Mouse (Mus musculus): ENCODE results near the gene Smyd5. TPM values are rescaled to one million over a fixed set of nuclear protein-coding genes. Genes with fewer than 3 reads are reported as not detected.

Smyd5 gene
- polyA plus RNA-seq (2015; fragmentation: Nextera tagmentation; extraction: Ambion mirVana) = 69.0 and 79.1 TPM in 2 replicates

GRCm38 (mm10) chr6:85431842-85432431, at the start of gene Smyd5:
Gene Smyd5, plus strand, starts transcription at chr6:85431989.
- peaks cover 18% of the 10 kb centered on the region for H3K4me1 ChIP-seq (replicated peaks)
- H3K4me2 ChIP-seq = peak within 1 kb of the TSS; percentile 87
- H3K36me3 ChIP-seq = no peaks in the 10 kb centered on the region
- peak; percentile 84 for ATAC-seq (ENCODE audit: low FRiP score, low read depth)
- peak within 1 kb of the TSS; percentile 96 for H3K4me3 ChIP-seq
- under 1% methylated on average over 39 of the region's 39 CpGs for WGBS
- no peaks in the 10 kb centered on the region for H3K27me3 ChIP-seq
- H3K27ac ChIP-seq (replicated peaks) = no peak within 1 kb of the TSS
- H3K9me3 ChIP-seq = no peaks in the 10 kb centered on the region
- H3K9ac ChIP-seq = peak within 1 kb of the TSS; percentile 68

DNA sequence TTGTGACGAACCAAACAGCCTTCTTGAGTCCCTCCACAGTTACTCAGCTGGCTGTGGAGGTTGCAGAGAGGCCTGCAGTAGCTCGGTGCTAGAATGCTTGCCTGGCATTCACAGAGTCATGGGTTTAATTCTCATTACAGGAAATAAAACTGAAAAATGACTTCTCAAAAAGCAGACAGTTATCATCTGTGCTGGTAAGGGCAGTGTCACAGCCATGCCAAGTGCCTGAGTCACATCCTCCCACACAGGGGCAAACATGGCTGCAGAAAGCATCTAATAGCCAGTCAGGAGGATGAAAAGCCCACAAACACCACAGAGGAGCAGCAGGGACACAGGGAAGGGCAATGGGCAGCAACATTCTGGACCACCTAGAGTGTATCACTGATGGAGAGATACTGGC, 49.0 kb upstream of the Smyd5 start:
- 82% methylated on average over 2 of the region's 2 CpGs for WGBS
- H3K27ac ChIP-seq (replicated peaks) = no peak overlapping the region
- H3K27me3 ChIP-seq = no peaks in the 10 kb centered on the region
- H3K4me1 ChIP-seq (replicated peaks) = 0 out of 2 replicates have a peak, but pooled peaks cover 6% of the 10 kb centered on the region
- H3K36me3 ChIP-seq = no peaks in the 10 kb centered on the region
- no peak overlapping the region for H3K4me3 ChIP-seq
- no peak overlapping the region for H3K4me2 ChIP-seq
- ATAC-seq (ENCODE audit: low FRiP score, low read depth) = no peak
- no peak overlapping the region for H3K9ac ChIP-seq
- H3K9me3 ChIP-seq = no peaks in the 10 kb centered on the region

DNA sequence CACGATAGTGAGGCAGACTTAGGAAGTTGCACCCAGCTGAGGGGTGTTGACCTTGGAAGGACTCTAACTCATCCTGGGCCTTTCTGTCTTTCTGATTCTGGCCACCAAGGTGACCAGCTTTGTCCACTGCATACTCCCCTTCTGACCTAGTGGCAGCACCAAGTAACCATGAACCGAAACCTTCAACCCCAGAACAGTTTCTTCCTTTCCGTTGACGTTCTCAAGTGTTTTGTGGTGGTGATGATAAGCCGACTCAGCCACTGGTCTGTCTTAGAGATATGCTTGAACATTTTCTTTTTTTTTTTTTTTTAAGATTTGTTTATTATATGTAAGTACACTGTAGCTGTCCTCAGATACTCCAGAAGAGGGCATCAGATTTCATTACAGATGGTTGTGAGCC, 43.2 kb upstream of the Smyd5 start:
- Histone ChIP-seq H3K4me2 (no peak overlapping the region), H3K4me3 (no peak overlapping the region), H3K4me1 (replicated peaks) (no peaks in the 10 kb centered on the region), H3K9me3 (no peaks in the 10 kb centered on the region), H3K27ac (replicated peaks) (no peak overlapping the region), H3K36me3 (no peaks in the 10 kb centered on the region), H3K9ac (no peak overlapping the region), H3K27me3 (no peaks in the 10 kb centered on the region)
- WGBS = 78% methylated on average over 5 of the region's 5 CpGs
- no peak for ATAC-seq (ENCODE audit: low FRiP score, low read depth)

DNA sequence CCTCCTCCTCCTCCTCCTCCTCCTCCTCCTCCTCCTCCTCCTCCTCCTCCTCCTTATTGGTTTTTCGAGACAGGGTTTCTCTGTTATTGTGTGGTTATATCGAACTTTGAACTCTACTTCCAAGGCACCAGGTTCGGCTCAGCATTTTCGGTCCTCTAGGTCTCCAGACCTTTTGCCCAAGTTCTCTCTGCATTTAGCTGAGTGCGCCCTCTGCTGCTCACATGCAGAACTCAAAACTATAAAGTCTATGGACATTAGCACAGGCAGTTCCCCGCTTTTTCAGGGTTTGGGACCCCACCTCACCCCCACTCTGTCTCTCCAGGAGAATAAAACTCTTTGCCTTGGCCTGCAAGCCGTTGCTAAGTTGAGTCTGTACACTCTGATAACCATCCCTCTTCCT, 40.0 kb upstream of the Smyd5 start:
- no peaks in the 10 kb centered on the region for H3K9me3 ChIP-seq
- H3K9ac ChIP-seq = no peak overlapping the region
- no peak for ATAC-seq (ENCODE audit: low FRiP score, low read depth)
- H3K27me3 ChIP-seq = no peaks in the 10 kb centered on the region
- 17% methylated on average over 5 of the region's 7 CpGs for WGBS
- H3K4me3 ChIP-seq = no peak overlapping the region
- no peaks in the 10 kb centered on the region for H3K4me1 ChIP-seq (replicated peaks)
- H3K27ac ChIP-seq (replicated peaks) = no peak overlapping the region
- no peaks in the 10 kb centered on the region for H3K36me3 ChIP-seq
- H3K4me2 ChIP-seq = no peak overlapping the region

DNA sequence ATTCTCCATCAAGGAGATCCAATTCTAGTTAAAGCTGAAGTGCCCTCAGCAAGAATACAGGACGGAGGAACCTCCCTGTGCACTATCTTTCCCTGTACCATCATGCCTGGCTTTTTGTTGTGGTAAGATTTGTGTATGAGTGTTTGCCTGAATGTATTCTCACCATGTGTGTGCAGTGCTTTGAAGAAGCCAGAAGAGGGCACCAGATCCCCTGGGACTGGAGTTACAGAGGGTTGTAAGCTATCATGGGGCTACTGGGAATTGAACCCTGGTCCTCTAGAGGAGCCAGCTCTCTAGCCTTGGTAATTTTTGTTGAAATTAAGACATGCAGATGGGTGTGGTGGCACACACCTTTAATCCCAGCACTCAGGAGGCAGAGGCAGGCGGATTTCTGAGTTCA, 36.4 kb upstream of the Smyd5 start:
- H3K4me1 ChIP-seq (replicated peaks) = no peaks in the 10 kb centered on the region
- no peak for ATAC-seq (ENCODE audit: low FRiP score, low read depth)
- H3K4me3 ChIP-seq = no peak overlapping the region
- no peaks in the 10 kb centered on the region for H3K9me3 ChIP-seq
- H3K27me3 ChIP-seq = no peaks in the 10 kb centered on the region
- 84% methylated on average over 2 of the region's 2 CpGs for WGBS
- no peaks in the 10 kb centered on the region for H3K36me3 ChIP-seq
- H3K4me2 ChIP-seq = no peak overlapping the region
- H3K9ac ChIP-seq = no peak overlapping the region
- H3K27ac ChIP-seq (replicated peaks) = no peak overlapping the region

DNA sequence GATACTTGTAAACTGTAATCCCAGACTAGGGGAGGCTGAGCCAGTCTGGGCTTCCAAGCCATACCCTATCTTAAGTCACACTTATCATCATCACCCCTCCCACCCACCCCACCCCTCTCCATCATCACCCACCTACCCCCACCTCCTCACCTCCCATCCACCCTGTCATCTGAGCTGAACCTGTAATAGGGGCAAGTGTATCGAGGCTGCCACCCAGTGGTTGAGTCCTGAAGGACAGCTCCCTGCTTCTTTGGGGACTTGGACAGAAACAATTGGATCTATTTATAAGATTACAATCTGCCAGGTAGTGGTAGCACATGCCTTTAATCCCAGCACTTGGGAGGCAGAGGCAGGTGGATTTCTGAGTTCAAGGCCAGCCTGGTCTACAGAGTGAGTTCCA, 34.6 kb upstream of the Smyd5 start:
- no peak for ATAC-seq (ENCODE audit: low FRiP score, low read depth)
- WGBS = 27% methylated on average over 1 of the region's 1 CpGs
- Histone ChIP-seq H3K9ac (no peak overlapping the region), H3K4me3 (no peak overlapping the region), H3K4me1 (replicated peaks) (no peaks in the 10 kb centered on the region), H3K27me3 (no peaks in the 10 kb centered on the region), H3K4me2 (no peak overlapping the region), H3K36me3 (no peaks in the 10 kb centered on the region), H3K9me3 (no peaks in the 10 kb centered on the region), H3K27ac (replicated peaks) (no peak overlapping the region)

- H3K4me2 ChIP-seq = no peak overlapping the region
- H3K27ac ChIP-seq (replicated peaks) = no peak overlapping the region
- no peaks in the 10 kb centered on the region for H3K36me3 ChIP-seq
- 38% methylated on average over 5 of the region's 5 CpGs for WGBS
- no peak for ATAC-seq (ENCODE audit: low FRiP score, low read depth)
- no peak overlapping the region for H3K9ac ChIP-seq
- H3K9me3 ChIP-seq = no peaks in the 10 kb centered on the region
- no peaks in the 10 kb centered on the region for H3K4me1 ChIP-seq (replicated peaks)
- no peaks in the 10 kb centered on the region for H3K27me3 ChIP-seq
- no peak overlapping the region for H3K4me3 ChIP-seq
Observed at GRCm38 (mm10) chr6:85399715-85400114, 32.1 kb upstream of the Smyd5 start.

GRCm38 (mm10) chr6:85402613-85403012, 29.2 kb upstream of the Smyd5 start:
- no peak for ATAC-seq (ENCODE audit: low FRiP score, low read depth)
- no peak overlapping the region for H3K4me3 ChIP-seq
- H3K9ac ChIP-seq = no peak overlapping the region

GRCm38 (mm10) chr6:85403039-85403438, 28.8 kb upstream of the Smyd5 start:
- no peak for ATAC-seq (ENCODE audit: low FRiP score, low read depth)
- peak overlapping the region; percentile 47; the same call in 1 of the 2 replicates for H3K27ac ChIP-seq (replicated peaks)

More at GRCm38 (mm10) chr6:85402613-85403012, 29.2 kb upstream of the Smyd5 start:
- peaks cover 8% of the 10 kb centered on the region; the same call in 1 of the 2 replicates for H3K27me3 ChIP-seq
- H3K4me2 ChIP-seq = no peak overlapping the region
- 48% methylated on average over 2 of the region's 2 CpGs for WGBS
- H3K4me1 ChIP-seq (replicated peaks) = no peaks in the 10 kb centered on the region
- no peaks in the 10 kb centered on the region for H3K9me3 ChIP-seq
- H3K27ac ChIP-seq (replicated peaks) = peak overlapping the region; percentile 47; the same call in 1 of the 2 replicates
- no peaks in the 10 kb centered on the region for H3K36me3 ChIP-seq

GRCm38 (mm10) chr6:85409003-85409402, 22.8 kb upstream of the Smyd5 start:
- ATAC-seq (ENCODE audit: low FRiP score, low read depth) = no peak
- Histone ChIP-seq H3K4me1 (replicated peaks) (peaks cover 6% of the 10 kb centered on the region), H3K4me3 (peak overlapping the region; percentile 32), H3K27ac (replicated peaks) (no peak overlapping the region), H3K9ac (peak overlapping the region; percentile 21; the same call in 1 of the 2 replicates), H3K27me3 (peaks cover 38% of the 10 kb centered on the region), H3K4me2 (peak overlapping the region; percentile 60), H3K36me3 (no peaks in the 10 kb centered on the region), H3K9me3 (no peaks in the 10 kb centered on the region)
- 2% methylated on average over 31 of the region's 31 CpGs for WGBS

More at GRCm38 (mm10) chr6:85403039-85403438, 28.8 kb upstream of the Smyd5 start:
- H3K27me3 ChIP-seq = peaks cover 12% of the 10 kb centered on the region
- 63% methylated on average over 10 of the region's 10 CpGs for WGBS
- H3K9me3 ChIP-seq = no peaks in the 10 kb centered on the region
- H3K4me1 ChIP-seq (replicated peaks) = no peaks in the 10 kb centered on the region
- no peak overlapping the region for H3K9ac ChIP-seq
- H3K4me2 ChIP-seq = no peak overlapping the region
- no peaks in the 10 kb centered on the region for H3K36me3 ChIP-seq
- H3K4me3 ChIP-seq = no peak overlapping the region

DNA sequence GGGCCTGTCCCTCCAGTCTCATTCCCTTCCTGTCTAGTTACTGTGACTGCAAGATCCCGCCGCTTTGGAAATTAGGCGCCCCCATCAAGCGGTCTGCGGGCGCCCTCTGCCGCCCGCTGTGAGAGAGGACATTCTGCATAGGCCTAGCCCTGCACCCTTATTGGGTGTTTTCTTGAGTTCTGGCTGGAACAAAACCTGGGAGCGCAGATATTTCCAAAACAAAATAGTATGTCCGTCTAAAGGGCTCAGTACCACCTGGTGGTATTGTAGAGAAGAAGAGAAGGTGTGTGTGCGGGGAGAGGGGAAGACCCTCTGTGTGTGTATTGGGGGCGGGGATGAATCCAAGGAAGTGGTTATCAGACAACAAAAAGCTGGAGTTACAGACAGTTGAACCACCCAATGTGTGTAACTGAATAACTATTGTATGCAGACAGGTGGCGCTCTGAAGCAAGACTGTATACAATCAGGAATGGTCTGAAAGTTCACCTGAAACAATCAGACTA, 21.0 kb upstream of the Smyd5 start:
- Histone ChIP-seq H3K27ac (replicated peaks) (no peak overlapping the region), H3K4me1 (replicated peaks) (peaks cover 6% of the 10 kb centered on the region), H3K4me3 (no peak overlapping the region), H3K27me3 (peaks cover 38% of the 10 kb centered on the region), H3K9ac (0 out of 2 replicates have a peak overlapping the region, but pooled peaks have one; percentile 19), H3K9me3 (no peaks in the 10 kb centered on the region), H3K36me3 (no peaks in the 10 kb centered on the region), H3K4me2 (0 out of 2 replicates have a peak overlapping the region, but pooled peaks have one; percentile 23)
- WGBS = 11% methylated on average over 13 of the region's 13 CpGs
- ATAC-seq (ENCODE audit: low FRiP score, low read depth) = peak; percentile 88

- no peak overlapping the region for H3K9ac ChIP-seq
- no peaks in the 10 kb centered on the region for H3K27me3 ChIP-seq
- H3K4me2 ChIP-seq = no peak overlapping the region
- H3K9me3 ChIP-seq = no peaks in the 10 kb centered on the region
- H3K4me3 ChIP-seq = no peak overlapping the region
- no peak for ATAC-seq (ENCODE audit: low FRiP score, low read depth)
- no peaks in the 10 kb centered on the region for H3K36me3 ChIP-seq
- no peaks in the 10 kb centered on the region for H3K4me1 ChIP-seq (replicated peaks)
- WGBS = 70% methylated on average over 3 of the region's 3 CpGs
- no peak overlapping the region for H3K27ac ChIP-seq (replicated peaks)
Observed at GRCm38 (mm10) chr6:85415829-85416228, 16.0 kb upstream of the Smyd5 start.
